ENCODE assay signal across 26 mouse cellular contexts in genomic region chr12:4777734-4778133, GRCm38 (mm10). TPM values are rescaled to one million over a fixed set of nuclear protein-coding genes. Genes with fewer than 3 reads are reported as not detected.
"Had no signal": no experiment of that assay in that cellular context is flagged by ENCODE, and none has a peak within 500 bp of the region (broad histone marks: within the 10 kb centered on the region; RNA-seq: fewer than 3 reads in every experiment).

No protein-coding gene starts in this region.

- H3K9ac ChIP-seq: heart, embryonic 12.5 days; hindbrain, embryonic 13.5 days; hindbrain, embryonic 15.5 days; kidney, embryonic 15.5 days; limb, embryonic 12.5 days; liver, embryonic 13.5 days had no signal

- H3K27me3 ChIP-seq: hindbrain, embryonic 13.5 days; hindbrain, embryonic 15.5 days; kidney, embryonic 15.5 days; limb, embryonic 12.5 days; liver, embryonic 13.5 days had no signal

- H3K4me2 ChIP-seq: heart, embryonic 12.5 days; hindbrain, embryonic 13.5 days; hindbrain, embryonic 15.5 days; kidney, embryonic 15.5 days; limb, embryonic 12.5 days; liver, embryonic 11.5 days; liver, embryonic 13.5 days had no signal

- H3K4me3 ChIP-seq: heart, embryonic 10.5 days; heart, embryonic 12.5 days; hindbrain, embryonic 13.5 days; hindbrain, embryonic 15.5 days; kidney, embryonic 15.5 days; layer of hippocampus, adult 2 months; left cerebral cortex, adult 2 months; limb, embryonic 10.5 days; limb, embryonic 12.5 days; liver, embryonic 13.5 days had no signal

- DNase-seq: gastrocnemius, postnatal 14 days; gastrocnemius, postnatal 36 days; heart, adult 18-20 months; heart, postnatal 10 days; heart, postnatal 36 days; kidney, adult 11 months; kidney, adult 2 months; kidney, adult 9 months; kidney, postnatal 10 days; kidney, postnatal 25 days; kidney, postnatal 4 days; liver; liver, embryonic 13.5 days had no signal

- ATAC-seq: hindbrain, postnatal 0 days; intestine, embryonic 16.5 days had no signal

- H3K27ac ChIP-seq: heart, embryonic 10.5 days; hindbrain, embryonic 13.5 days; hindbrain, embryonic 15.5 days; hindbrain, postnatal 0 days; kidney, embryonic 15.5 days; layer of hippocampus, adult 2 months; left cerebral cortex, adult 2 months; limb, embryonic 10.5 days; limb, embryonic 12.5 days; liver, embryonic 13.5 days had no signal

- H3K4me1 ChIP-seq: heart, embryonic 10.5 days; heart, embryonic 12.5 days; hindbrain, embryonic 13.5 days; hindbrain, embryonic 15.5 days; limb, embryonic 10.5 days; limb, embryonic 12.5 days had no signal

- H3K36me3 ChIP-seq: heart, embryonic 10.5 days; heart, embryonic 12.5 days; hindbrain, embryonic 13.5 days; hindbrain, embryonic 15.5 days; kidney, embryonic 15.5 days; limb, embryonic 10.5 days; limb, embryonic 12.5 days; liver, embryonic 13.5 days had no signal

- H3K9me3 ChIP-seq: heart, embryonic 10.5 days; heart, embryonic 12.5 days; hindbrain, embryonic 13.5 days; hindbrain, embryonic 15.5 days; kidney, embryonic 15.5 days; limb, embryonic 10.5 days; limb, embryonic 12.5 days; liver, embryonic 13.5 days had no signal

RNA-seq across cellular contexts. Expression of gene Fam228a, which starts 39.5 kb away (rescaled TPM):
- total RNA-seq: gastrocnemius, postnatal 36 days; heart, postnatal 36 days; hematopoietic stem cell, adult 5-6 weeks had no signal
